Mouse (Mus musculus): ENCODE data around the gene Ccdc92. TPM values are rescaled to one million over a fixed set of nuclear protein-coding genes. Genes with fewer than 3 reads are reported as not detected.

The Ccdc92 gene
- polyA plus RNA-seq, 1 experiment from 2014 or later = 9.5 TPM

- ATAC-seq (ENCODE audit: low FRiP score, low TSS enrichment) = no peak
- no peak overlapping the region for H3K4me2 ChIP-seq (replicated peaks; ENCODE audit: low read depth, low read length)
- no peaks in the 10 kb centered on the region for H3K27me3 ChIP-seq (ENCODE audit: control insufficient read depth, insufficient read depth, low read length)
- no peaks in the 10 kb centered on the region for H3K36me3 ChIP-seq (ENCODE audit: control insufficient read depth, insufficient read depth, low read length)
- no peak overlapping the region for H3K9ac ChIP-seq (ENCODE audit: low read depth, low read length)
- no peak overlapping the region for H3K4me3 ChIP-seq (ENCODE audit: low read length)
- H3K9me3 ChIP-seq (ENCODE audit: control insufficient read depth, low read length) = no peaks in the 10 kb centered on the region; the same call in 1 of the 2 replicates
- H3K4me1 ChIP-seq (ENCODE audit: control insufficient read depth, insufficient read depth, low read length) = no peaks in the 10 kb centered on the region
- WGBS = 86% methylated on average over 18 of the region's 18 CpGs
- H3K27ac ChIP-seq (ENCODE audit: low read depth, low read length) = no peak overlapping the region
These were observed 39.9 kb downstream of the Ccdc92 start for GRCm38 (mm10) chr5:124822128-124822894.

- Histone ChIP-seq H3K4me1 (ENCODE audit: control insufficient read depth, insufficient read depth, low read length) (no peaks in the 10 kb centered on the region), H3K27ac (ENCODE audit: low read depth, low read length) (no peak overlapping the region), H3K36me3 (ENCODE audit: control insufficient read depth, insufficient read depth, low read length) (no peaks in the 10 kb centered on the region), H3K9me3 (ENCODE audit: control insufficient read depth, low read length) (no peaks in the 10 kb centered on the region; the same call in 1 of the 2 replicates), H3K4me3 (ENCODE audit: low read length) (no peak overlapping the region), H3K4me2 (replicated peaks; ENCODE audit: low read depth, low read length) (no peak overlapping the region), H3K27me3 (ENCODE audit: control insufficient read depth, insufficient read depth, low read length) (no peaks in the 10 kb centered on the region), H3K9ac (ENCODE audit: low read depth, low read length) (no peak overlapping the region)
- 83% methylated on average over 15 of the region's 15 CpGs for WGBS
- ATAC-seq (ENCODE audit: low FRiP score, low TSS enrichment) = no peak
These were observed 45.2 kb downstream of the Ccdc92 start for GRCm38 (mm10) chr5:124817050-124817449.

GRCm38 (mm10) chr5:124814797-124815196, 47.4 kb downstream of the Ccdc92 start:
- 59% methylated on average over 5 of the region's 5 CpGs for WGBS
- H3K4me1 ChIP-seq (ENCODE audit: control insufficient read depth, insufficient read depth, low read length) = no peaks in the 10 kb centered on the region
- no peak overlapping the region for H3K4me3 ChIP-seq (ENCODE audit: low read length)
- H3K36me3 ChIP-seq (ENCODE audit: control insufficient read depth, insufficient read depth, low read length) = no peaks in the 10 kb centered on the region
- no peak overlapping the region for H3K4me2 ChIP-seq (replicated peaks; ENCODE audit: low read depth, low read length)
- no peak overlapping the region for H3K27ac ChIP-seq (ENCODE audit: low read depth, low read length)
- H3K27me3 ChIP-seq (ENCODE audit: control insufficient read depth, insufficient read depth, low read length) = no peaks in the 10 kb centered on the region
- H3K9me3 ChIP-seq (ENCODE audit: control insufficient read depth, low read length) = no peaks in the 10 kb centered on the region; the same call in 1 of the 2 replicates
- ATAC-seq (ENCODE audit: low FRiP score, low TSS enrichment) = no peak
- H3K9ac ChIP-seq (ENCODE audit: low read depth, low read length) = no peak overlapping the region

- 75% methylated on average over 12 of the region's 12 CpGs for WGBS
- Histone ChIP-seq H3K27me3 (ENCODE audit: control insufficient read depth, insufficient read depth, low read length) (no peaks in the 10 kb centered on the region), H3K4me2 (replicated peaks; ENCODE audit: low read depth, low read length) (no peak overlapping the region), H3K4me3 (ENCODE audit: low read length) (no peak overlapping the region), H3K36me3 (ENCODE audit: control insufficient read depth, insufficient read depth, low read length) (no peaks in the 10 kb centered on the region), H3K4me1 (ENCODE audit: control insufficient read depth, insufficient read depth, low read length) (no peaks in the 10 kb centered on the region), H3K27ac (ENCODE audit: low read depth, low read length) (no peak overlapping the region), H3K9me3 (ENCODE audit: control insufficient read depth, low read length) (no peaks in the 10 kb centered on the region), H3K9ac (ENCODE audit: low read depth, low read length) (no peak overlapping the region)
- no peak for ATAC-seq (ENCODE audit: low FRiP score, low TSS enrichment)
These were observed 49.8 kb downstream of the Ccdc92 start for GRCm38 (mm10) chr5:124812466-124812865.

- 81% methylated on average over 4 of the region's 4 CpGs for WGBS
- no peaks in the 10 kb centered on the region for H3K9me3 ChIP-seq (ENCODE audit: control insufficient read depth, low read length)
- ATAC-seq (ENCODE audit: low FRiP score, low TSS enrichment) = no peak
- H3K4me3 ChIP-seq (ENCODE audit: low read length) = no peak overlapping the region
- H3K27ac ChIP-seq (ENCODE audit: low read depth, low read length) = no peak overlapping the region
- H3K9ac ChIP-seq (ENCODE audit: low read depth, low read length) = no peak overlapping the region
- no peaks in the 10 kb centered on the region for H3K36me3 ChIP-seq (ENCODE audit: control insufficient read depth, insufficient read depth, low read length)
- H3K4me1 ChIP-seq (ENCODE audit: control insufficient read depth, insufficient read depth, low read length) = no peaks in the 10 kb centered on the region
- no peak overlapping the region for H3K4me2 ChIP-seq (replicated peaks; ENCODE audit: low read depth, low read length)
- no peaks in the 10 kb centered on the region for H3K27me3 ChIP-seq (ENCODE audit: control insufficient read depth, insufficient read depth, low read length)
These were observed 52.4 kb downstream of the Ccdc92 start for GRCm38 (mm10) chr5:124809708-124810366.

GRCm38 (mm10) chr5:124792112-124792511, 70.1 kb downstream of the Ccdc92 start:
- 75% methylated on average over 7 of the region's 7 CpGs for WGBS
- H3K9me3 ChIP-seq (ENCODE audit: control insufficient read depth, low read length) = no peaks in the 10 kb centered on the region

GRCm38 (mm10) chr5:124785650-124786049, 76.6 kb downstream of the Ccdc92 start:
- Histone ChIP-seq H3K9me3 (ENCODE audit: control insufficient read depth, low read length) (no peaks in the 10 kb centered on the region), H3K27me3 (ENCODE audit: control insufficient read depth, insufficient read depth, low read length) (no peaks in the 10 kb centered on the region), H3K27ac (ENCODE audit: low read depth, low read length) (no peak overlapping the region), H3K4me2 (replicated peaks; ENCODE audit: low read depth, low read length) (no peak overlapping the region), H3K4me3 (ENCODE audit: low read length) (no peak overlapping the region), H3K36me3 (ENCODE audit: control insufficient read depth, insufficient read depth, low read length) (no peaks in the 10 kb centered on the region), H3K9ac (ENCODE audit: low read depth, low read length) (no peak overlapping the region), H3K4me1 (ENCODE audit: control insufficient read depth, insufficient read depth, low read length) (no peaks in the 10 kb centered on the region)
- no peak for ATAC-seq (ENCODE audit: low FRiP score, low TSS enrichment)
- whole genome bisulfite sequencing = 86% methylated on average over 7 of the region's 7 CpGs

More at GRCm38 (mm10) chr5:124792112-124792511, 70.1 kb downstream of the Ccdc92 start:
- Histone ChIP-seq H3K9ac (ENCODE audit: low read depth, low read length) (no peak overlapping the region), H3K4me1 (ENCODE audit: control insufficient read depth, insufficient read depth, low read length) (no peaks in the 10 kb centered on the region), H3K36me3 (ENCODE audit: control insufficient read depth, insufficient read depth, low read length) (no peaks in the 10 kb centered on the region), H3K27ac (ENCODE audit: low read depth, low read length) (no peak overlapping the region), H3K4me2 (replicated peaks; ENCODE audit: low read depth, low read length) (no peak overlapping the region), H3K4me3 (ENCODE audit: low read length) (no peak overlapping the region), H3K27me3 (ENCODE audit: control insufficient read depth, insufficient read depth, low read length) (no peaks in the 10 kb centered on the region)
- no peak for ATAC-seq (ENCODE audit: low FRiP score, low TSS enrichment)
